In the genomic region with DNA sequence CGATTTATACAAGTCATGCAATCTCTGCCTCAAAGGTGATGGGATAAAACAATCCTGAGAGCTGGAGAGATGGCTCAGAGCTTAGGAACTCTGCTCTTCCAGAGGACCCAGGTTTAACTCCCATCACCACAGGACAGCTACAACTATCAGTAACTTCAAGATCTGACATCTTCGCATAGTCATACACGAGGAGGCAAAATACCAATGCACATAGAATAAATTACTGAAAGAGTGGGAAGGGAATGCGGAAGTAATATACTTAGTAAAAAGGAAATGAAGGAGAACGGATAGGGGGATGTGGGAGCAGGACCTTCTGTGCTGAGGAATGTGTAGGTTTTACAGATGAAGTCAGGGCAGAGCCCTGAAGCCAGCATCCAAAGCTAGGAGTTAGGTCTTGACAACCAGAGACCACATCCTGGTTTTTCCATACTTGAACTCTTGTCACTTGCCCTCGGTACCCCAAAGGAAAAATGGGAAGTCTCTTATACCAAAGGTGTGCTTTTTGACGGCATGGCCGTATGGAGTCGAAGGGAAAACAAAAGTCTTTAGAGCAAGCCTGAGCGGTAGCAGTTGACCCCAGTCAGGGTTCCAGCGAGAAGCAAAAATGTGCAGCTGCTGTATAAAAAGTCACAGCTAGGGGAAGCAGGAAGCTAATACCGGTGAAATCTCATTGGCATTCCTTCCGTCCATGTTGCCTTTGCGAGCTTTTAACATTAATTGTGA, we compare ENCODE assay signal across 8 mouse cellular contexts. TPM values are rescaled to one million over a fixed set of nuclear protein-coding genes. Genes with fewer than 3 reads are reported as not detected.
DNase-seq lines count a peak whose midpoint lies in the region; ATAC-seq and TF ChIP-seq lines count a peak whose summit lies in the region.

No protein-coding gene starts in this region.

- no peaks in the 10 kb centered on the region for H3K9me3 ChIP-seq in kidney, embryonic 14.5 days (ENCODE audit: control insufficient read depth, low read length)
- H3K9me3 ChIP-seq in hindbrain, embryonic 14.5 days (ENCODE audit: control insufficient read depth, low read length) = no peaks in the 10 kb centered on the region
- no peaks in the 10 kb centered on the region for H3K9me3 ChIP-seq in midbrain, embryonic 16.5 days (replicated peaks; ENCODE audit: control insufficient read depth, low read length, poor library complexity, severe bottlenecking)

- peaks cover 13% of the 10 kb centered on the region for H3K4me1 ChIP-seq in kidney, embryonic 14.5 days (ENCODE audit: control insufficient read depth, insufficient read depth, low read length)
- H3K4me1 ChIP-seq in bone marrow, adult 2 months (ENCODE audit: control insufficient read depth, insufficient read depth, low read length) = peaks cover 10% of the 10 kb centered on the region; the same call in 1 of the 2 replicates
- H3K4me1 ChIP-seq in hindbrain, embryonic 14.5 days (replicated peaks; ENCODE audit: control insufficient read depth, insufficient read depth, low read length) = peaks cover 12% of the 10 kb centered on the region
- peaks cover 10% of the 10 kb centered on the region for H3K4me1 ChIP-seq in midbrain, embryonic 16.5 days (ENCODE audit: control insufficient read depth, insufficient read depth, low read length)

- DNase-seq in kidney, adult 9 months = no peak
- no peak for DNase-seq in hindbrain, embryonic 14.5 days (ENCODE audit: low spot score)
- DNase-seq in c-Kit-positive CD71-positive TER-119-positive erythroid progenitor cells, embryonic 14.5 days (ENCODE audit: low spot score) = no peak
- DNase-seq in left cerebral cortex, adult 18-20 months (ENCODE audit: low spot score in 2 of 2) = no peak
- no peak for DNase-seq in cerebellum, postnatal 4 days (ENCODE audit: low spot score in 2 of 2)

- no peak for ATAC-seq in kidney, embryonic 14.5 days (ENCODE audit: low FRiP score, low TSS enrichment)
- no peak for ATAC-seq in hindbrain, embryonic 14.5 days (ENCODE audit: low FRiP score)
- ATAC-seq in midbrain, embryonic 16.5 days = peak; percentile 0; the same call in 1 of the 2 replicates

- peak overlapping the region; percentile 71 for H3K4me2 ChIP-seq in kidney, embryonic 14.5 days (replicated peaks; ENCODE audit: low read depth, low read length)
- H3K4me2 ChIP-seq in hindbrain, embryonic 14.5 days (replicated peaks) = peak overlapping the region; percentile 83
- H3K4me2 ChIP-seq in midbrain, embryonic 16.5 days (ENCODE audit: low read length) = peak overlapping the region; percentile 75

- peak overlapping the region; percentile 76; the same call in 1 of the 2 replicates for H3K9ac ChIP-seq in kidney, embryonic 14.5 days (ENCODE audit: low read depth, low read length)
- peak overlapping the region; percentile 72 for H3K9ac ChIP-seq in hindbrain, embryonic 14.5 days
- H3K9ac ChIP-seq in midbrain, embryonic 16.5 days (ENCODE audit: low read depth, low read length) = peak overlapping the region; percentile 72

- TF ChIP-seq CTCF in bone marrow, adult 2 months (IDR thresholded peaks at IDR 0.05; ENCODE audit: control insufficient read depth, insufficient read depth, low read length) = no peak

- 47% methylated on average over 14 of the region's 14 CpGs for WGBS in kidney, embryonic 14.5 days
- WGBS in bone marrow, adult 2 months = 5% methylated on average over 14 of the region's 14 CpGs
- WGBS in hindbrain, embryonic 14.5 days = 61% methylated on average over 14 of the region's 14 CpGs
- 65% methylated on average over 14 of the region's 14 CpGs for WGBS in midbrain, embryonic 16.5 days

- H3K4me3 ChIP-seq in kidney, embryonic 14.5 days (ENCODE audit: low read length) = peak overlapping the region; percentile 72
- H3K4me3 ChIP-seq in bone marrow, adult 2 months (replicated peaks; ENCODE audit: control insufficient read depth, low read depth, low read length) = peak overlapping the region; percentile 83
- H3K4me3 ChIP-seq in hindbrain, embryonic 14.5 days (replicated peaks; ENCODE audit: low read length) = peak overlapping the region; percentile 57
- H3K4me3 ChIP-seq in midbrain, embryonic 16.5 days (ENCODE audit: low read depth, low read length) = peak overlapping the region; percentile 53

- H3K27me3 ChIP-seq in kidney, embryonic 14.5 days (ENCODE audit: control insufficient read depth, insufficient read depth, low read length) = no peaks in the 10 kb centered on the region
- no peaks in the 10 kb centered on the region for H3K27me3 ChIP-seq in hindbrain, embryonic 14.5 days (ENCODE audit: control insufficient read depth, insufficient read depth, low read length)
- no peaks in the 10 kb centered on the region; the same call in 1 of the 2 replicates for H3K27me3 ChIP-seq in midbrain, embryonic 16.5 days (ENCODE audit: control insufficient read depth, insufficient read depth, low read depth, low read length)

- H3K27ac ChIP-seq in kidney, embryonic 14.5 days (ENCODE audit: low read depth, low read length) = peak overlapping the region; percentile 52
- peak overlapping the region; percentile 94; the same call in 1 of the 2 replicates for H3K27ac ChIP-seq in bone marrow, adult 2 months (ENCODE audit: control insufficient read depth, insufficient read depth, low read depth, low read length, poor library complexity)
- H3K27ac ChIP-seq in hindbrain, embryonic 14.5 days = peak overlapping the region; percentile 67
- H3K27ac ChIP-seq in midbrain, embryonic 16.5 days (ENCODE audit: low read length) = peak overlapping the region; percentile 87

- peaks cover 31% of the 10 kb centered on the region for H3K36me3 ChIP-seq in kidney, embryonic 14.5 days (ENCODE audit: control insufficient read depth, insufficient read depth, low read length)
- H3K36me3 ChIP-seq in hindbrain, embryonic 14.5 days (replicated peaks; ENCODE audit: control insufficient read depth, insufficient read depth) = peaks cover 36% of the 10 kb centered on the region
- H3K36me3 ChIP-seq in midbrain, embryonic 16.5 days (ENCODE audit: control insufficient read depth, insufficient read depth, low read length) = peaks cover 10% of the 10 kb centered on the region

- TF ChIP-seq POLR2A in bone marrow, adult 2 months (IDR thresholded peaks at IDR 0.05; ENCODE audit: borderline replicate concordance, control insufficient read depth, low read depth, low read length) = no peak

RNA-seq across cellular contexts. Expression of gene Ndufa6, which starts 7.4 kb away (rescaled TPM):
- polyA plus RNA-seq in kidney, embryonic 14.5 days (2014; fragmentation: Nextera tagmentation; extraction: Ambion mirVana) = 396 and 553 TPM in 2 replicates
- polyA plus RNA-seq in bone marrow, adult 2 months (2011; ENCODE audit: insufficient read depth, insufficient read length, low replicate concordance, missing spikeins) = 120 and 208 TPM in 2 replicates
- polyA plus RNA-seq in hindbrain, embryonic 14.5 days (2014; fragmentation: Nextera tagmentation; extraction: Ambion mirVana) = 383 and 445 TPM in 2 replicates
- 321 and 346 TPM in 2 replicates for polyA plus RNA-seq in midbrain, embryonic 16.5 days (2015; fragmentation: Nextera tagmentation; extraction: Ambion mirVana)
- total RNA-seq in left cerebral cortex, adult 18-20 months (2021) = 100 to 1,000 TPM; 195 to 198 TPM

RNA-seq across cellular contexts. Expression of gene Smdt1, which starts 8.0 kb away (rescaled TPM):
- polyA plus RNA-seq in kidney, embryonic 14.5 days (2014; fragmentation: Nextera tagmentation; extraction: Ambion mirVana) = 276 and 306 TPM in 2 replicates
- polyA plus RNA-seq in bone marrow, adult 2 months (2011; ENCODE audit: insufficient read depth, insufficient read length, low replicate concordance, missing spikeins) = 121 and 216 TPM in 2 replicates
- 349 and 367 TPM in 2 replicates for polyA plus RNA-seq in hindbrain, embryonic 14.5 days (2014; fragmentation: Nextera tagmentation; extraction: Ambion mirVana)
- 300 and 320 TPM in 2 replicates for polyA plus RNA-seq in midbrain, embryonic 16.5 days (2015; fragmentation: Nextera tagmentation; extraction: Ambion mirVana)
- total RNA-seq in left cerebral cortex, adult 18-20 months (2021) = 100 to 1,000 TPM; 140 to 146 TPM

RNA-seq across cellular contexts. Expression of gene Pheta2, which starts 8.0 kb away (rescaled TPM):
- 4.7 and 8.9 TPM in 2 replicates for polyA plus RNA-seq in kidney, embryonic 14.5 days (2014; fragmentation: Nextera tagmentation; extraction: Ambion mirVana)
- 22.5 and 34.5 TPM in 2 replicates for polyA plus RNA-seq in bone marrow, adult 2 months (2011; ENCODE audit: insufficient read depth, insufficient read length, low replicate concordance, missing spikeins)
- polyA plus RNA-seq in hindbrain, embryonic 14.5 days (2014; fragmentation: Nextera tagmentation; extraction: Ambion mirVana) = 1.5 and 1.8 TPM in 2 replicates
- 1.1 and 1.5 TPM in 2 replicates for polyA plus RNA-seq in midbrain, embryonic 16.5 days (2015; fragmentation: Nextera tagmentation; extraction: Ambion mirVana)
- under 1 TPM; 0.23 to 0.35 TPM for total RNA-seq in left cerebral cortex, adult 18-20 months (2021)

RNA-seq across cellular contexts. Expression of gene Naga, which starts 8.0 kb away (rescaled TPM):
- 43.6 and 57.3 TPM in 2 replicates for polyA plus RNA-seq in kidney, embryonic 14.5 days (2014; fragmentation: Nextera tagmentation; extraction: Ambion mirVana)
- 35.6 and 49.3 TPM in 2 replicates for polyA plus RNA-seq in bone marrow, adult 2 months (2011; ENCODE audit: insufficient read depth, insufficient read length, low replicate concordance, missing spikeins)
- polyA plus RNA-seq in hindbrain, embryonic 14.5 days (2014; fragmentation: Nextera tagmentation; extraction: Ambion mirVana) = 32.1 and 38.7 TPM in 2 replicates
- polyA plus RNA-seq in midbrain, embryonic 16.5 days (2015; fragmentation: Nextera tagmentation; extraction: Ambion mirVana) = 23.8 and 28.0 TPM in 2 replicates
- 10 to 100 TPM; 29.1 to 30.2 TPM for total RNA-seq in left cerebral cortex, adult 18-20 months (2021)

RNA-seq across cellular contexts. Expression of gene Cyp2d22, which starts 33.3 kb away (rescaled TPM):
- polyA plus RNA-seq in kidney, embryonic 14.5 days (2014; fragmentation: Nextera tagmentation; extraction: Ambion mirVana) = 7.0 and 8.2 TPM in 2 replicates
- 5.2 and 7.2 TPM in 2 replicates for polyA plus RNA-seq in bone marrow, adult 2 months (2011; ENCODE audit: insufficient read depth, insufficient read length, low replicate concordance, missing spikeins)
- 2.3 and 2.5 TPM in 2 replicates for polyA plus RNA-seq in hindbrain, embryonic 14.5 days (2014; fragmentation: Nextera tagmentation; extraction: Ambion mirVana)
- 1.2 and 1.5 TPM in 2 replicates for polyA plus RNA-seq in midbrain, embryonic 16.5 days (2015; fragmentation: Nextera tagmentation; extraction: Ambion mirVana)
- total RNA-seq in left cerebral cortex, adult 18-20 months (2021) = 10 to 100 TPM; 36.4 to 40.9 TPM
